Mouse (Mus musculus) forebrain, embryonic 15.5 days (tissue): ENCODE results near the gene Scamp2. TPM values are rescaled to one million over a fixed set of nuclear protein-coding genes. Genes with fewer than 3 reads are reported as not detected.

Experiments
- polyA plus RNA-seq: library from polyadenylated mRNA; unstranded; fragments of >200 nt; fragmentation: Nextera tagmentation; extraction: Ambion mirVana; gene quantifications from 2 replicates; pipeline ENCODE4 v1.2.1, GENCODE M21; 2015

Scamp2 gene
- polyA plus RNA-seq, 1 experiment from 2014 or later, result 60.5 TPM

Other genes starting within 250 kb of the Scamp2 start
- gene Ppcdc, start 120.8 kb upstream of the Scamp2 start, polyA plus RNA-seq, result 21.3 and 29.5 TPM in 2 replicates
- 102 and 106 TPM in 2 replicates for gene Scamp5, start 92.9 kb upstream of the Scamp2 start, polyA plus RNA-seq
- gene Rpp25, start 56.9 kb upstream of the Scamp2 start, polyA plus RNA-seq, result 18.8 and 19.6 TPM in 2 replicates
- gene Cox5a, start 39.7 kb upstream of the Scamp2 start, polyA plus RNA-seq, result 751 and 752 TPM in 2 replicates
- 24.1 and 26.2 TPM in 2 replicates for gene Fam219b, start 23.4 kb upstream of the Scamp2 start, polyA plus RNA-seq
- gene Mpi, start 8.2 kb upstream of the Scamp2 start, polyA plus RNA-seq, result 62.9 and 69.3 TPM in 2 replicates
- gene Ulk3, start 28.5 kb downstream of the Scamp2 start, polyA plus RNA-seq, result 26.6 and 29.8 TPM in 2 replicates
- gene Cplx3, start 45.3 kb downstream of the Scamp2 start, polyA plus RNA-seq, result 0.45 TPM in 1 of 2 replicates, not detected in the other
- gene Lman1l, start 59.8 kb downstream of the Scamp2 start, polyA plus RNA-seq, result not detected in 2 replicates
- gene Csk, start 92.7 kb downstream of the Scamp2 start, polyA plus RNA-seq, result 37.4 and 41.7 TPM in 2 replicates
- not detected in 2 replicates for gene Cyp1a2, start 122.8 kb downstream of the Scamp2 start, polyA plus RNA-seq
- gene Cyp1a1, start 127.0 kb downstream of the Scamp2 start, polyA plus RNA-seq, result 0.06 and 0.20 TPM in 2 replicates
- 36.4 and 37.1 TPM in 2 replicates for gene Edc3, start 147.6 kb downstream of the Scamp2 start, polyA plus RNA-seq
- gene Clk3, start 204.9 kb downstream of the Scamp2 start, polyA plus RNA-seq, result 88.6 and 93.0 TPM in 2 replicates